ENCODE assay signal across 7 mouse cellular contexts in genomic region chrX:50611765-50612591, GRCm38 (mm10).
DNase-seq lines count a peak whose midpoint lies in the region; ATAC-seq and TF ChIP-seq lines count a peak whose summit lies in the region.

No protein-coding gene starts in this region.

- H3K36me3 ChIP-seq in lung, embryonic 16.5 days (ENCODE audit: control insufficient read depth, insufficient read depth, low read length), result no peaks in the 10 kb centered on the region
- H3K36me3 ChIP-seq in intestine, postnatal 0 days (ENCODE audit: control insufficient read depth, insufficient read depth), result peaks cover 3% of the 10 kb centered on the region; the same call in 1 of the 2 replicates

- WGBS in lung, embryonic 16.5 days, result 65% methylated on average over 9 of the region's 9 CpGs
- WGBS in lung, adult 2 months, result 51% methylated on average over 9 of the region's 9 CpGs
- WGBS in intestine, postnatal 0 days, result 64% methylated on average over 9 of the region's 9 CpGs

- no peak for DNase-seq in lung, adult 2 months
- peak; percentile 78 for DNase-seq in forelimb bud, embryonic 11.5 days (ENCODE audit: low read depth, low spot score)
- peak; percentile 78 for DNase-seq in mesoderm, embryonic 11.5 days (ENCODE audit: low read depth, low spot score)
- DNase-seq in spleen, postnatal 10 days (ENCODE audit: low spot score in 2 of 2), result peak; percentile 20 to 62

- H3K9ac ChIP-seq in lung, embryonic 16.5 days (ENCODE audit: low read length), result peak overlapping the region; percentile 39; the same call in 1 of the 2 replicates
- H3K9ac ChIP-seq in intestine, postnatal 0 days (ENCODE audit: low read depth, low read length), result no peak overlapping the region

- H3K4me3 ChIP-seq in lung, embryonic 16.5 days (ENCODE audit: low read length), result peak overlapping the region; percentile 31
- no peak overlapping the region for H3K4me3 ChIP-seq in lung, adult 2 months (replicated peaks; ENCODE audit: extremely low read depth, low read depth, low read length)
- H3K4me3 ChIP-seq in intestine, postnatal 0 days (ENCODE audit: low read depth, low read length), result peak overlapping the region; percentile 25; the same call in 1 of the 2 replicates

- TF ChIP-seq CTCF in lung, adult 2 months (IDR thresholded peaks at IDR 0.05; ENCODE audit: insufficient read depth, low read length), result no peak
- TF ChIP-seq CTCF in intestine, postnatal 0 days (IDR thresholded peaks at IDR 0.05; ENCODE audit: low read depth), result peak; percentile 76

- TF ChIP-seq POLR2A in lung, adult 2 months (IDR thresholded peaks at IDR 0.05; ENCODE audit: borderline replicate concordance, extremely low read depth, low read depth, low read length), result no peak

- no peaks in the 10 kb centered on the region for H3K4me1 ChIP-seq in lung, embryonic 16.5 days (replicated peaks; ENCODE audit: control insufficient read depth, insufficient read depth, low read length)
- no peaks in the 10 kb centered on the region for H3K4me1 ChIP-seq in lung, adult 2 months (ENCODE audit: control insufficient read depth, insufficient read depth, low read length)
- H3K4me1 ChIP-seq in intestine, postnatal 0 days (replicated peaks; ENCODE audit: control insufficient read depth, insufficient read depth, low read length), result no peaks in the 10 kb centered on the region

- H3K27me3 ChIP-seq in lung, embryonic 16.5 days (ENCODE audit: control insufficient read depth, insufficient read depth, low read depth, low read length), result no peaks in the 10 kb centered on the region
- no peaks in the 10 kb centered on the region for H3K27me3 ChIP-seq in intestine, postnatal 0 days (replicated peaks; ENCODE audit: control insufficient read depth, insufficient read depth, low read length)

- H3K9me3 ChIP-seq in lung, embryonic 16.5 days (ENCODE audit: control insufficient read depth, low read length), result no peaks in the 10 kb centered on the region
- H3K9me3 ChIP-seq in intestine, postnatal 0 days (ENCODE audit: control insufficient read depth), result no peaks in the 10 kb centered on the region

- H3K4me2 ChIP-seq in lung, embryonic 16.5 days (ENCODE audit: low read depth, low read length), result peak overlapping the region; percentile 23; the same call in 1 of the 2 replicates
- peak overlapping the region; percentile 46 for H3K4me2 ChIP-seq in intestine, postnatal 0 days (replicated peaks; ENCODE audit: low read depth)

- peak overlapping the region; percentile 21; the same call in 1 of the 2 replicates for H3K27ac ChIP-seq in lung, embryonic 16.5 days (ENCODE audit: low read length)
- H3K27ac ChIP-seq in intestine, postnatal 0 days (ENCODE audit: low read depth, low read length), result no peak overlapping the region

- ATAC-seq in lung, embryonic 16.5 days (ENCODE audit: low read depth), result peak; percentile 75
- peak; percentile 71 for ATAC-seq in common myeloid progenitor, adult 5-6 weeks (replicated peaks; ENCODE audit: low read depth, poor library complexity, severe bottlenecking)
- peak; percentile 66 for ATAC-seq in intestine, postnatal 0 days
